Mouse (Mus musculus) thymus, postnatal 36 days (tissue): ENCODE measurements around the gene Ntng1.

Experiments used
- DNase-seq, 2 experiments: peaks; one replicate each; pipeline ENCODE4 v3.0.0; 2022; ENCODE audit warnings: mixed read lengths in 2 of 2

Gene Ntng1

DNA sequence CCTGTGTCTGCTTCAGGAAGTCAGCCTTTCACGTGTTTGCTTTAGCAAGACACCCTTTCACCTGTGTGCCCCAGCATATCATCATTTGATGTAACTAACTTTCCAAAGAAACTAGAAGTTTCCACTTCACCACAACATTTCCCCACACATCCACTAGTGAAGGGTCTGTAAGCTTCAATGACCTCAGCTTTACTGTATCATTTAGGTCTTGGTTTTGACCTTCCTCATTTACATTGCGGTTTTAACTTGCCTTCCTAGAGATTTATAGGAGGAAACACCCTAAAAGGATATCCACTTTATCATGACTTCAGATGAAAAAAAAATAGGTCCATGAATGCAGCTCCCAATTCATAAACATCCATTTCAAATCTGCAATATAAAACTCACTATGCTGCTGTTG, 89.7 kb downstream of the Ntng1 start:
- no peak for DNase-seq

DNA sequence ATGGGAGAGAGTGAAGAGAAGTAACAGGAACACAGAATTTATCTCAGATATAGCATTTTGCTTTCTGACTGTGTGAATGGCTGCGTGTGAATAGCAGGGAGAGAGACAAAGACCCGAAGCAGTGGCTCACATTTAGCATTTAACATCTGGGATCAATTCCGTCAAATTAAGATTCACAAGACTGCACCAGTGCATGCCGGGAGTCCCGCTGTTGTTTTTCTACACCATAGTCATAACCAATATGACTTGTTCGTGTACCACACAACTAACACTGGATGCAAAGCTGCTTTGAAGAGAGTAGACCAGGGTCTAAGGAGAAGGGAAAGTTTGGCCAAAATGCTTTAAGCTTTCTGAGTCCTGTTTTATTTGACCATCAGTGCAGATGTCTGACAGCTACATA, 95.7 kb downstream of the Ntng1 start:
- no peak for DNase-seq

DNA sequence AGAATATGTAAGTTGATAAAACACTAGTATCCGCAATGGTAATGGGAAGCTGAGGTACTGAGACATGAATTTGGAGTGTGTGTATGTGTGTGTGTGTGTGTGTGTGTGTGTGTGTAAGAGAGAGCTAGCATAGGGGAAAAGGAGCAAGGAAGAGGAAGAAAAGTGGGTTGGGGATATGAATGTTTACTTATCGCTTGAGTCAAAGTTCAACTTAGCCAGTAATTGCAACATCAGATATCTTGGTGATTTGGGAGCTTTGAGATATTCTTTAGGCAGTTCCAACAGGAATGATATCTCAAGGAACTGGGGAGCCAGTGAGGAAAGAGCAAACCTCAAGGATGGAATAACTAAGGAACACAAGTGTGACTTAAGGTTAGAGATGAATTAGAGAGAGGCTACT, 97.1 kb downstream of the Ntng1 start:
- DNase-seq, result no peak

DNA sequence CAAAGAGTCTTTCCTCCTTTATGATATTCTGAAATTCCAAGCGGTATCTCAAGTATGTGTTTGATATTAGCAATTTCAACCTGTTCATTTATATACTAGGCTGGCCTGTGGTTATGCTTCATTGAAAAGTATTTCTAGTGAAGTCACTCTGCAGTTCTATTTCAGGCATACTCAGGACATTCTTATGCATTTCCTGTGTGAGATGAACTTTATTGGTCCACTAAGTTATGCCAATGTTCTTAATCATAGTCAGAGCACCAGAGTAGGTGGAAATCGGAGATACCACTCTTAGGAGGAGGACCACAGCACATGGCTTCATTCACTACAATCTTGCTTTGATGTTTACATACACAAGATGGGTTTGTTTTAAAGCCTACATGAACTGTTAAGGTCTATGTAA, 99.6 kb downstream of the Ntng1 start:
- no peak for DNase-seq

DNA sequence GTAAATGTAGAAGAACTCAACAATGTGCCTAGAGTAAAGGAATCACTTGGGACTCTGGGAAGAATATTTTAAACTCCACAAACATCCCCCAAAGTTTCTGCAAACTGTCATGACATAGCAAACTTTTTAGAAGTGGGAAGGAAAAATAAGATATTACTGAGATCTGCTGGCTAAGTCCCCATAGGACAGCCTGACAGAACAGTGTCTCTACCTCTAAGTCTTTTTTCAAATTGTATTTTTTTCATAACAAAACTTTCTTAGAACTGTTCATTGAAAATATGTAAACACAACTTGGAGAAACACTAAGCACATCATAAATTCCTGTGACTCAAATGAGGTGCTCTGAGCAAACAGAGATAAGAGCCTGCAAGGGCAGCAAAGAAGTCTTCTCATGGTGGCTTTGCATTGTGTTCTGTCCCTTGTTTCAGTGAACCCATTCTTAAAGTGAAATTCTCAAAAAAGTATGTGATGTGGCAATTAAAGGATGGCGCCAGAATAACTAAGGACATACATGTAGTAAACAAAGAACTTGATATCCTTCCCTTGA, 100.1 kb downstream of the Ntng1 start:
- DNase-seq, result no peak

DNA sequence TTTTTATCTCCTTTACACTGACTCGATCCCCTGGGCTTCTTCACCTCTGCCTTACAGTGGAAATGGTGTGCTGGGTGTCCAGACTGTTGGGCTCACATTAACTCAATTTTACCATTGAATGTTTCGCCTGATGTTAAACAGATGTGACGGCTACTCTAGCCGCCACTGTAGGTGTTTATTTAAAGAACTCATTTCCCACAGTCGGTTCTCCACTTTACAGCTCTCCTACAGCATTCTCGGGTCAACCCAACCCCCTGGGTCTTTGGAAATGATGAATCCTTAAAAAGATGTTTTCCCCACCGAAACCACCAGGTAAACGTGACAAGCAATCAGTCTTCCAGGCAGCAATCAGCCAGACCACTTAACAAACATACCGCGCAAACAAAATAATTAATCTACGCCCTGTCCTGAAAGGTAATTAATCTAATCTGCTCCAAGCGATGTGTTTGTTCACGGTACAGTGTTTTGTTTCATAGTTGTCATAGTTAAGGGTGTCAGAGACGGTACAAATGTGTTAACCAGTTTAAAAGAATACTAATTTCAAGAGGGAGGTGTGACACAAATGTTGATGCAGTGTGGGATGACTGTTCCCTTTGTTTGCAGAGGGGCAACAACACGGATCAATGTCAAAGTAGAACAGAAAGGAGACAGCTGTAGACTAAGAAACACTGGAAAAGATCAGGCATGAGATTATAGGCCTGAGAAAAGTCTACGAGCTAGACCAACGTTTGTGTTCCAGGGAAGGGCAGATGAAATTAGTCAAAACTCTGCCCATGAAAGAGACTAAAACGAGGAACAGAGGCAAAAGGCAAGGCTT, 120.8 kb downstream of the Ntng1 start:
- no peak for DNase-seq

DNA sequence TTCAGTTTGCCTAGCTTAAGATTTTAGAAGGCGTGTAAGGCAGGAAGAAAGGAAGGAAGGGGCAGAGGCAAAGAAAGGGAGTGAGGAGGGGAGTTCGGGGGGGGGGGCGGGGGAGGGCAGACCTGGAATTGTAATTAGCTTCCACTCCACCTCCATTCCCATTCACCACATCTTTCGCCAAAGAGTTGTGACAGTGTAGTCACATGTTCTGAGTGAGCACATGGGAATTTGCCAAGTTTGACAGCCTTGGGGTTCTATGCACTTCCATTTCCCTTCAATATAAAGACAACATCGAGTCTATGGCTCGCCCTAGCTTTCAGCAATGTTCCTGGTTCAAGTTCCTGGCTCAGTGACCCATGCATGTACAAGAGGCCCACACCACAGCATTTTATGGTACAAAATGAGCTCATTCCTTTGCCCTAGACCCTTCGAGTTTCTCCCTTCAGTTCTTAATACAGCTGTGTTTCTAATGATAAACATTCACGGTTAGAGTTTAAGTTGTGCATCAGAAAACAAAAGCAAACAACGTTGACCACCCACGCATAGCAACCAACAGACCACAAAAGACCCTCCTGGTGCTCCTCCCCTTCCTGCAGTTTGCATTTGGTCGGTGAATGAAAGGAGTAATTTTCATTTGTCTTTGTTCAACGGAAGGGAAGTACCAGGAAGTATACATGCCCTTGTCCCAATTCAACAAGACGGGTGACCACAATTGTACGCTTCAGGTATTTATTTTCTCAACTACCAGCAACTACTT, 132.8 kb downstream of the Ntng1 start:
- DNase-seq, result no peak

DNA sequence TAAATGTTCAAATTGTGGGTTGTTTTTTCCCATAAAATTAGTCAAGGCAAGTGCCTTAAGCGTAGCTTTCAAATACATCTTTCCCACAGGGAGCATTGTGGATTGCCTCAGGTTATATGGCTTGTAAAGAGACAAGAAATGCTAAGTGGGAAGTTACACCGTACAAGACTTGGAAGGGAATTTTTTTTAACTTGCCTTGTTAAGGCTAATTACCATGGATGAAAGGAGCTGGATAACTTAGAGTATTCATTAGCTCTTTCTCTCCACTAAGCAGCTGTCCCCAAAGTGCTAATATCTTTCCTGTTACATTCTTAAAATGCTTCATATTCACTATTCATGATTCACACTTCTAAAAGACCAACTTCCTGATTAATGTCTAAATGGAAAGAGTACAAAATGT, 133.4 kb downstream of the Ntng1 start:
- DNase-seq, result no peak

DNA sequence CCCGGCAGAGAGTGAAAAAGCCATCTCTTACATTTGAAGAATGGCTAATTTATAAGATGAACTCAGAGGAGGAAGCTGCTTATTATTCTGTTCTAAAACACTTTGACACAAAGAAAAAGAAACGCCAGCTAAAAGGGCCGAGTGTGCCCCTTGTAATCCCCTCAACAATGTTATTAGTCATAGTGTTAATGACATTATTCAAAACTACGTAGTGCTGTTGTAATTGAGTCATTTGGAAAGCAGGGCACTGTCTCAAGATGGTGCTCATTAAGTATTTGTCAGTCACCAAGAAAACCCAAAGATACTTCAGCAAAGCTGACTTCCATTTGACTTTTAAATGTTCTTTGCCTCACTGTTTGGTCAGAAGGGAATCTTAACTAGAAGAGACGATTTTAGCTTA, 143.5 kb downstream of the Ntng1 start:
- DNase-seq, result no peak

DNA sequence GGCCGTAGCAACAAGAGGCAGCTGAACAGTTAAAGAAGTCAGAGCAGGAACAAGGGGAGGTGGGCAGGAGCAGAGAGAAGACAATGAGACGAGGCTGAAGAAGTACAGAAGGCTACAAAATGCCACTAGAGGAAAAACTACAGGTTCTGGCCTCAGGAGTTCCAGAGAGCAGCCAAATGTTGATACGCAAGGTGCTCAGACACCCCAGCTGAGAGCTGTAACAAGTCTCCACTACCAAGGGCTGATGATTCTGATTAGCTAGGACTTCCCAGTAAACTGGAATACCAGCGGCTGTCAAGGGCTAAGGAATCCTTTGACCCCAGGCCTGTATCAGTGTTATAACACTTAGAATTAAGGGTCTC, 148.2 kb downstream of the Ntng1 start:
- DNase-seq, result no peak

DNA sequence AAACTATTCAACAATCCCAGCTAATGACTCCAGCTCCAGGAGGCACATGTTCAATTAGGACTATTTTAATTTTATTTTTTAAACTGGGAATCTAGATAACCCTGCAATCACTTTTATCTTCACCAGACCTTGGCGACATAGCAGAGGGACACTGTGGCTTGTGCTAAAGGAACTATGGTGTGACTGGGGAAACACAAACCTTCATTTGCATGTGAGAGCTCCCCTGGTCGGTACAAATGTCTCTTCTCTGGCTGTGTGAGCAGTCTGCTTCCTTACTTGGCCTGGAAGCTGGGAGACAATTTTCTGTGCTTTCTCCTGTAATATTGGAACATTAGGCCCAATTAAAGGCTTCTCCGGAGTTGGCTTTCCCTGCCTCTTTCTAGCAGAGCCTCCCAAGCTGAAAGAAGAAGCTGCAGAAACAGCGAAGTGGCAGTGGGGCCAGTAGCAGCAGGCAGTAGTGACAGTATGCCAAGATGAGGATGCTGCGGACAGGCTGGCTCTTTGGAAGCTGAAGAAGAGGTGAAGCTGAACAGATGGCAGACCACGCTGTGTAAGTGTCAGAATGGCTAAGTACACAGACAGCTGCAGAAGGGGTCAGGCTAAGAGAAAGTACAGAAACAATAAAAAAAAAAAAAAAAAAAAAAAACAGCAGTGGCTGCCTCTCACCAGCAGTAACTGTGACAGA, 148.7 kb downstream of the Ntng1 start:
- DNase-seq, result no peak

DNA sequence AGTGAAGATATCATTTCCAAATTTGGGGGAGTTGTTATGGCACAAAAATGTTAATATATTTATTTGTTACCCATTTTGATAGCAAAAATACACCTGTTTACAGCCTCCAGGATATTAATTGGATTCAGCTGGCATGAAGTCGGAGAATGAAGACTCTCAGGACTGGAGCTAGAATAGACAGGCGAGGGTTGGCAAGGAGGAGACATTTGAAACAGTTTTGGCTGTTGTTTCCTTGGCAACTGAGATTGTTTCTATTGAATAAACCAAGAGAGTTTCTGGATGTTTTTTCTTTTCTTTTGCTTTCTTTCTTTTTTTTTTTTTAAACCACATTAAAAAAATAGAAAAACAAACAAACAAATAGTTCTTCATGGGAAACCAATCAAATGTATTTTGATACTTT, 159.7 kb downstream of the Ntng1 start:
- no peak for DNase-seq

DNA sequence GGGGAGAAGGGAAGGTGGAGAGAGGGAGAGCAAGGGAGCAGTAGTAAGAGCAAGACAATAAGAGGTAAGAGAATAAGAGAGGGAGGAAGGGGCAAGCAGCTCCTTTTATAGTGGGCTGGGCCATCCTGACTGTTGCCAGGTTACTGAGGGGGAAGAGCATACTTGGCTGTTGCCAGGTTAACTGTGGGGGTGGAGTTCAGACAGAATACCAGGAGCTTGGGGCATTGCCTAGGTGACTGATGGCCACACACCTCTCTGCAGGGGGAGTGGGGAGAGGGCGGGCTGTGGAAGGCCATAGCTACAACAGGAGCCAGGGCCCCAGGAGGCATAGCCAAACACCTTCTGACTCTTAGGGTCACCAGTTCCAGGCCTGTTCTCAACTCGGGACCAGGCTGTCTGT, 166.2 kb downstream of the Ntng1 start:
- DNase-seq, result no peak

DNA sequence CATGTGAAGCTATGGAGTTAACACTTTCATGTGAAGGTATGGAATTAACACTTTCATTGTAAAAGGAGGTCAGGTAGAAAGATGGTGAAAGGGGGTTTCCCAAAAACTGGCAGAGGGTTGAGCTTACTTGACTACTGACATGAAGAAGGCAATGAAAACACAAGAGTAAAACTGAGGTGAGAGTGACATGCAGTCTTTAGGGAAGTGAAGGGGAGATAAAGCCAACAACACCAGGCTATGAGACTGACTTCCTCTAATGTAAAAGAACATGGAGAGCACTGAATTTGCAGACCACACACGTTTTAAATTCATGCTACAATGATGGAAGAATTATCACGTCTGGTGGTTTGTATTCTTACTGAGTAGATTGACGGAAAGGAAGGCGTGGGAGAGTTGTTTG, 168.7 kb downstream of the Ntng1 start:
- no peak for DNase-seq

DNA sequence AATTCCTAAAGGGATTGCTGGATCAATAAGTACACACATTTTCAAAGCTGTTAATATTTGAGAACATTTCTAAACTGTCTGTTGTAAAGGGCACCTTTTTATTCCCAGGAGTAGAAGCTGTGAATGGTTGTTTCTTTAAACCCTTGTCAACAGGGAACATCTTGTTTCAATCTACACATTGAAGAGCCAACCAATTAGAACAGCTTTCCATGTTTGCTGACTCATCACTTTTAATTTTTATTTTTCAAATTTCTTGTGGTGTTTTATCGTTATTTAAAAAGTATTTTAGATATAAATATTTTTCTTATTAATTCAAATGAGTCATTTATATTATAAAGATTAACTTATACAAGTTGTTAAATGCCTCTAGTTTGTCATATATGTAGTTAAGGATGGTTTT, 172.3 kb downstream of the Ntng1 start:
- no peak for DNase-seq

DNA sequence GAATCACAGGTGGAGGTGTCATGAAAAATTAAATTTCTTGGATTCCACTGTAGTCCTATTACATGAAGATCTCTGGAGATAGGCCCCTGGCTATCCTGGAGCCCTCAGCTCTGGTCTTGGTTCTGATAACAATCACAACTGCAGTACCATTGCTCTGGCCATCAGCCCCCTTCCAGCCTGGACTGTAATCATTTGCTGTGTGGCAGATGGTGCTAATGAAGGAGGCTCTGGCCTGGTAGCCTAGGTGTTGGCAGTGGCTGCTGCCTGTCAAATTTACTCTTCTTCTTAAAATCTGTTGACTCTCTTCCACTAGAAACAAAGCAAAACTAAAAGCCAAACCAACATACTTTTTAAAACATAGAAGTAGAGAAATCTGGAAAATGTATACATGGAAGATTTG, 173.6 kb downstream of the Ntng1 start:
- DNase-seq, result no peak

DNA sequence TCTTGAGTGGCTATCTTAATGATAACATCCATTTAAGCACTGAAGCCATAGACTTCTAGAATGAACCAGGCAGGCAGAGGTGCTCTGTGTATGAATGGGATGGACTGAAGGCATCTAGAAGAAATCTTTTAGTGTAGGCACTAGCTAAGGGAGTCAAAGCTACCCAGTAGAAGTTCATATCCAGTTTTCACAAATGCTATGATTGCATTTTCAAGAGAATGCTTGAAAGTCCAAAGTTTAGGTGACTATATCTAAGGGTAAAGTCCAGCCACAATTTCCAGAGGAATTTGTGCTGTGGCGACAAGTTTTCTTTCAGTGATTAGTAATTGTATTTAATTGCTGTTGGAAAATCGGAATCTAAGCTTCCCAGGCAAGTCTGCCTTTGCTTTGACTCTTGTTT, 181.2 kb downstream of the Ntng1 start:
- DNase-seq, result no peak

DNA sequence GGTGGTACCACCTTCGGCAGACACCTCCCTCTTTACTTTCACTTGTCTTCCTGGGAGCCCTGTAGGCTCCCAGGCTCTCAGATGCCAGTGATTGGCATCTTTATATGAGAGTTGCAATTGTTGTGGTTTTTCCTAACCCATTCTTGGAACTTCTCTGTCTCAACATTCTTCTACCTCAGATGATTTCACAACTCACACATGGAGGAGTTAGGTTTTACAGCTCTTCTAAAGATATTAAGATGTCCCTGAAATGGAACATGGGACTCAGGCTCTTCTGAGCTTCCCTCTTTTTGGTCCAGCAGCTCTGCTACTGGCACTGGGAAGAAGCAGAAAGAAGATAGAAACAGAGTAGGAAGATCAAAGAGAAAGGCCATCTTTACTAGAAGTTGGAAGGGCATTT, 200.9 kb downstream of the Ntng1 start:
- DNase-seq, result no peak

DNA sequence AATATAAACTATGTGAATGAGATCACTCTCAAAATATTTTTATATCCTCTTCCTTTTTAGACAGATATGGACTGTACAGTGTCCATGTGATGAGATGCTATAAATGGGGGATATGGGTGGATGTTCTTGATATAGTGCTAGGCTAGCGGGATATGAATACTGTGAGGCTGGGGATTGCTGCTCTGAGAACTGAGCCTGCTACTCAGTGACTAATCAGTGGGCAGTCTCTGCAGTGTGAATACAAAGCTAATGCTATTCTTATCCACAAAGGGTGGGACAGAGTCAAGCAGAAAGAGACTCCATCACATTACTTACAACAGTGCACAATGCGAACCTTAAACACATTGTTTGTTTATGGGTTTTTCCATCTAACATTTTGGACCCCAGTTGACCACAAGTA, 206.2 kb downstream of the Ntng1 start:
- no peak for DNase-seq

DNA sequence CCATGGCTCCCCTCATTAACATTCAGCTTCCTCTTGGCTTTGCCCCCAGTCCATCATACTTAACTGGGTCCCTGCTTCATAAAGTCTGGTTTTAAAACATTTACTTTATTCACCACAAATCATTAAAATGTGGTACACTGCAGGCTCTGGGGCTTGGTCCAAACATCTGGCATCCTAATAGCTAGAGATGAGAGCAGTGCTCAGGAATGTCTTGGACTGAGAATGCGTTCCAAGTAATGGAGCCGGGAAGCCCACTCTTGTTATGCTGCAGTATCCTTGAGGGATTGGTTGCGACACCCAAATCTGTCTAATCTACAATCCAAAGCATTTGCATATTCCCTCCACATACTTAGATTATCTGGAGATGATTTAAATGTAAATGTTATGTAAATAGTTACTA, 207.5 kb downstream of the Ntng1 start:
- no peak for DNase-seq

DNA sequence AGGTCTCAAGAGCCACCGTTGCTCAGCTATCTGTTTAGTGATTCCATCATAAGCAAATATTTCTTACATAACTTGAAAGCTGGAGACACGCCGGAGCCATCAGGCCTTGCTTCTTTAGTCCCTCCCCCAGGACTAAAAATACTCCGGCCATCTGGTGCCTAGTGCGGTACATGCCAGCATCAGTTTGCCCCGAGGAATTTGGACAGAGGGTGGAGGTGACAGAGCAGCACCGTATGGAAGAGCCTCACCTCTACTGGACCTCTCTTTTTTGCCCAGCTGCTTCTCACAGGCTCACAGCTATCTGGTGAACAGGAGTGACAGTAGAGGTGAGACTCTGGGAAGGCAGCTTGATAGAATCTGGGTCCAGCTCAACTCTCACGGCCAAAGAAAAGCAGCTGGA, 211.6 kb downstream of the Ntng1 start:
- DNase-seq, result no peak

DNA sequence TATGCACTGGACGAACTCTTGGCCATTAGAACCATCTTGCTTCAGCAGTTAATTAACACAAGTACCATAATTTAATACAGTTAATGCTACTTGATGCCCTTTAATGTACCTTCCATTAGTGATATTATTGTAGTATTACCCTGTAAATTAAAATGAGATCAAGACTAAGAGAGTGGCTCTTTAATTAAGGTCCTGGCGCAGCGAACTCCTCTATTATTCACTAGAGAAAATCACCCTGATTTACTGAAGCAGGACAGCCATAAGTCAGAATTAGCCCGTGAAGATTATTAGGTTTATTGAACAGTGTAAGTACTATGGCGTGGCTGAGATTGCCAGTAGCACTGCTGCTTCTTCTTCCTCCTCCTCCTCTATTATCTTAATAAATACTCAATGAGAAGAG, 212.8 kb downstream of the Ntng1 start:
- no peak for DNase-seq

DNA sequence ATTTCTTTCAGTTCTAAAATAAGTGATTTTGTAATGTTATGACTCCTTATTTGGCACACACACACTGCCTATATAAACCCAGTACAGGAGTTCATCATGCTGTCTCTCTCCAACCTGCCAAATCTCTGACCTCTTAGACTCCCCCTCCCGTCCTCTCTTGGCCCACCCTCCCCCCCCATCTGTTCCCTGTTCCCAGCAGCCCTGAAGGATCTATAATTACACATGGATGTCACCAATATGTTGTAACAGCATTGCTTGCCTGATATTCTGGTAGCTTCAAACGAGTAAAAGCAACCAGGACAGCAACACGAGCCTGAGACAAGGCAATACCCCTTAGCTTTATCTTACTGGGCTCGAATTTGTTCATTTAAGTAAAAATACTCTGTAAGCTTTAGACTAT, 220.0 kb downstream of the Ntng1 start:
- DNase-seq, result no peak

DNA sequence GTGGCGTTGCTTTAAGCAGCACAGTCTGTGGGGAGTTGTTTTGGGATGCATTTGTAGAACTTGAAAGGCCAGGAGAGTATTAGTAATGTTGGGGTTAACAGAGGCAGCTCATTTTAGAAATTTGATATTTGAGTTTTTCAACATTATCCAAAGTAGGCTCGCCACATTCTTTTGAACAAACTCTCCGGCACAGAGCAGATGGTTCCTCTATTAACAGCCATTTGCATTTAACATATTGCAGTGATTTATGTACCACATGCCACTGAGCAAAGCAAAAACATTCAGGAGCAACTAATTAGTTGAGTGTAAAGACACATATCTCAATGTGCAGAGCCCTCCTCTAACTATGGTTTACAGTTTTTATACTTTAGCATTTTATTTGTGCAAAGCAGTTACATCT, 224.8 kb downstream of the Ntng1 start:
- no peak for DNase-seq
